Mouse (Mus musculus): Measurements from ENCODE around the gene Gm10053. TPM values are rescaled to one million over a fixed set of nuclear protein-coding genes. Genes with fewer than 3 reads are reported as not detected.
"Not testable (repeated sequence)": the region's sequence is repeated elsewhere in the genome, so short reads cannot be mapped to it uniquely, and the experiment has no call there.

The Gm10053 gene
- polyA plus RNA-seq (2014; fragmentation: Nextera tagmentation; extraction: Ambion mirVana), result 243 and 249 TPM in 2 replicates

- H3K27me3 ChIP-seq (ENCODE audit: control insufficient read depth, insufficient read depth, low read length); H3K9ac ChIP-seq (ENCODE audit: low read length); H3K27ac ChIP-seq (ENCODE audit: low read depth, low read length); H3K4me3 ChIP-seq (ENCODE audit: low read depth, low read length); H3K4me1 ChIP-seq (replicated peaks; ENCODE audit: control insufficient read depth, insufficient read depth, low read length); DNase-seq (ENCODE audit: low spot score); H3K36me3 ChIP-seq (ENCODE audit: control insufficient read depth, insufficient read depth, low read length); H3K4me2 ChIP-seq (ENCODE audit: low read depth, low read length, severe bottlenecking); ATAC-seq (replicated peaks; ENCODE audit: low FRiP score); H3K9me3 ChIP-seq (ENCODE audit: control insufficient read depth, low read length): not testable (repeated sequence)
- 90% methylated on average over 23 of the region's 26 CpGs for WGBS
Observed at GRCm38 (mm10) chr19:24875129-24875870, at the start of gene Gm10053. TSS of gene Gm10053 (plus strand) at chr19:24875686.

GRCm38 (mm10) chr19:24842080-24842479 is 33.4 kb upstream of the Gm10053 start:
- ATAC-seq (replicated peaks; ENCODE audit: low FRiP score), result no peak
- Histone ChIP-seq H3K9me3 (ENCODE audit: control insufficient read depth, low read length) (no peaks in the 10 kb centered on the region), H3K4me2 (ENCODE audit: low read depth, low read length, severe bottlenecking) (no peak overlapping the region), H3K9ac (ENCODE audit: low read length) (no peak overlapping the region), H3K36me3 (ENCODE audit: control insufficient read depth, insufficient read depth, low read length) (no peaks in the 10 kb centered on the region), H3K27ac (ENCODE audit: low read depth, low read length) (no peak overlapping the region), H3K4me1 (replicated peaks; ENCODE audit: control insufficient read depth, insufficient read depth, low read length) (no peaks in the 10 kb centered on the region), H3K27me3 (ENCODE audit: control insufficient read depth, insufficient read depth, low read length) (no peaks in the 10 kb centered on the region), H3K4me3 (ENCODE audit: low read depth, low read length) (no peak overlapping the region)
- no peak for DNase-seq (ENCODE audit: low spot score)
- 84% methylated on average over 3 of the region's 3 CpGs for WGBS

GRCm38 (mm10) chr19:24845007-24845546 is 30.4 kb upstream of the Gm10053 start:
- ATAC-seq (replicated peaks; ENCODE audit: low FRiP score), result no peak
- DNase-seq (ENCODE audit: low spot score), result no peak
- H3K36me3 ChIP-seq (ENCODE audit: control insufficient read depth, insufficient read depth, low read length), result no peaks in the 10 kb centered on the region
- H3K27me3 ChIP-seq (ENCODE audit: control insufficient read depth, insufficient read depth, low read length), result no peaks in the 10 kb centered on the region
- no peak overlapping the region for H3K4me3 ChIP-seq (ENCODE audit: low read depth, low read length)
- WGBS, result 64% methylated on average over 7 of the region's 7 CpGs
- H3K9me3 ChIP-seq (ENCODE audit: control insufficient read depth, low read length), result no peaks in the 10 kb centered on the region
- no peak overlapping the region for H3K4me2 ChIP-seq (ENCODE audit: low read depth, low read length, severe bottlenecking)
- no peak overlapping the region for H3K27ac ChIP-seq (ENCODE audit: low read depth, low read length)
- H3K4me1 ChIP-seq (replicated peaks; ENCODE audit: control insufficient read depth, insufficient read depth, low read length), result no peaks in the 10 kb centered on the region
- H3K9ac ChIP-seq (ENCODE audit: low read length), result no peak overlapping the region

- no peaks in the 10 kb centered on the region for H3K27me3 ChIP-seq (ENCODE audit: control insufficient read depth, insufficient read depth, low read length)
- no peaks in the 10 kb centered on the region for H3K36me3 ChIP-seq (ENCODE audit: control insufficient read depth, insufficient read depth, low read length)
- H3K4me1 ChIP-seq (replicated peaks; ENCODE audit: control insufficient read depth, insufficient read depth, low read length), result no peaks in the 10 kb centered on the region; the same call in 1 of the 2 replicates
- no peak overlapping the region for H3K4me3 ChIP-seq (ENCODE audit: low read depth, low read length)
- H3K9me3 ChIP-seq (ENCODE audit: control insufficient read depth, low read length), result no peaks in the 10 kb centered on the region
- no peak overlapping the region for H3K4me2 ChIP-seq (ENCODE audit: low read depth, low read length, severe bottlenecking)
- no peak overlapping the region for H3K9ac ChIP-seq (ENCODE audit: low read length)
- H3K27ac ChIP-seq (ENCODE audit: low read depth, low read length), result no peak overlapping the region
- no peak for DNase-seq (ENCODE audit: low spot score)
- ATAC-seq (replicated peaks; ENCODE audit: low FRiP score), result no peak
- WGBS, result 69% methylated on average over 7 of the region's 7 CpGs
Observed at GRCm38 (mm10) chr19:24848345-24848744, 27.1 kb upstream of the Gm10053 start.

GRCm38 (mm10) chr19:24848844-24849243 is 26.6 kb upstream of the Gm10053 start:
- H3K9me3 ChIP-seq (ENCODE audit: control insufficient read depth, low read length), result no peaks in the 10 kb centered on the region
- no peak overlapping the region for H3K4me2 ChIP-seq (ENCODE audit: low read depth, low read length, severe bottlenecking)
- no peak overlapping the region for H3K4me3 ChIP-seq (ENCODE audit: low read depth, low read length)
- no peak overlapping the region for H3K27ac ChIP-seq (ENCODE audit: low read depth, low read length)
- H3K9ac ChIP-seq (ENCODE audit: low read length), result no peak overlapping the region
- H3K27me3 ChIP-seq (ENCODE audit: control insufficient read depth, insufficient read depth, low read length), result no peaks in the 10 kb centered on the region
- no peaks in the 10 kb centered on the region for H3K36me3 ChIP-seq (ENCODE audit: control insufficient read depth, insufficient read depth, low read length)
- H3K4me1 ChIP-seq (replicated peaks; ENCODE audit: control insufficient read depth, insufficient read depth, low read length), result no peaks in the 10 kb centered on the region; the same call in 1 of the 2 replicates
- WGBS, result 91% methylated on average over 2 of the region's 2 CpGs
- no peak for ATAC-seq (replicated peaks; ENCODE audit: low FRiP score)
- no peak for DNase-seq (ENCODE audit: low spot score)

- Histone ChIP-seq H3K4me1 (replicated peaks; ENCODE audit: control insufficient read depth, insufficient read depth, low read length) (no peaks in the 10 kb centered on the region; the same call in 1 of the 2 replicates), H3K27ac (ENCODE audit: low read depth, low read length) (no peak overlapping the region), H3K4me2 (ENCODE audit: low read depth, low read length, severe bottlenecking) (no peak overlapping the region), H3K4me3 (ENCODE audit: low read depth, low read length) (no peak overlapping the region), H3K9me3 (ENCODE audit: control insufficient read depth, low read length) (no peaks in the 10 kb centered on the region), H3K36me3 (ENCODE audit: control insufficient read depth, insufficient read depth, low read length) (no peaks in the 10 kb centered on the region), H3K27me3 (ENCODE audit: control insufficient read depth, insufficient read depth, low read length) (no peaks in the 10 kb centered on the region), H3K9ac (ENCODE audit: low read length) (no peak overlapping the region)
- ATAC-seq (replicated peaks; ENCODE audit: low FRiP score) (no peak), DNase-seq (ENCODE audit: low spot score) (peak; percentile 55)
- WGBS, result 90% methylated on average over 21 of the region's 21 CpGs
Observed at GRCm38 (mm10) chr19:24851456-24852315, 23.8 kb upstream of the Gm10053 start.

GRCm38 (mm10) chr19:24861276-24861611 is 14.2 kb upstream of the Gm10053 start:
- Histone ChIP-seq H3K36me3 (ENCODE audit: control insufficient read depth, insufficient read depth, low read length) (no peaks in the 10 kb centered on the region), H3K27me3 (ENCODE audit: control insufficient read depth, insufficient read depth, low read length) (peaks cover 8% of the 10 kb centered on the region; the same call in 1 of the 2 replicates), H3K4me3 (ENCODE audit: low read depth, low read length) (peak overlapping the region; percentile 37), H3K4me1 (replicated peaks; ENCODE audit: control insufficient read depth, insufficient read depth, low read length) (peaks cover 9% of the 10 kb centered on the region; the same call in 1 of the 2 replicates), H3K27ac (ENCODE audit: low read depth, low read length) (no peak overlapping the region), H3K9me3 (ENCODE audit: control insufficient read depth, low read length) (no peaks in the 10 kb centered on the region), H3K4me2 (ENCODE audit: low read depth, low read length, severe bottlenecking) (peak overlapping the region; percentile 68), H3K9ac (ENCODE audit: low read length) (peak overlapping the region; percentile 39)
- 21% methylated on average over 13 of the region's 13 CpGs for WGBS
- 0 out of 2 replicates have a peak, but pooled peaks have one; percentile 24 for ATAC-seq (replicated peaks; ENCODE audit: low FRiP score)
- peak; percentile 53 for DNase-seq (ENCODE audit: low spot score)

GRCm38 (mm10) chr19:24861612-24862451 is 13.7 kb upstream of the Gm10053 start, which contains the start of gene Pgm5:
TSS of gene Pgm5 (minus strand) at chr19:24861855.
- peak within 1 kb of the TSS; percentile 37 for H3K4me3 ChIP-seq (ENCODE audit: low read depth, low read length)
- peak; percentile 67 for DNase-seq (ENCODE audit: low spot score)
- 0 out of 2 replicates have a peak, but pooled peaks have one; percentile 24 for ATAC-seq (replicated peaks; ENCODE audit: low FRiP score)
- H3K36me3 ChIP-seq (ENCODE audit: control insufficient read depth, insufficient read depth, low read length), result no peaks in the 10 kb centered on the region
- H3K27ac ChIP-seq (ENCODE audit: low read depth, low read length), result no peak within 1 kb of the TSS
- 2% methylated on average over 38 of the region's 39 CpGs for WGBS
- peak within 1 kb of the TSS; percentile 39 for H3K9ac ChIP-seq (ENCODE audit: low read length)
- H3K4me1 ChIP-seq (replicated peaks; ENCODE audit: control insufficient read depth, insufficient read depth, low read length), result peaks cover 9% of the 10 kb centered on the region; the same call in 1 of the 2 replicates
- H3K4me2 ChIP-seq (ENCODE audit: low read depth, low read length, severe bottlenecking), result peak within 1 kb of the TSS; percentile 68
- no peaks in the 10 kb centered on the region for H3K9me3 ChIP-seq (ENCODE audit: control insufficient read depth, low read length)
- peaks cover 8% of the 10 kb centered on the region; the same call in 1 of the 2 replicates for H3K27me3 ChIP-seq (ENCODE audit: control insufficient read depth, insufficient read depth, low read length)

Data from forebrain, embryonic 11.5 days (tissue).